Mouse (Mus musculus) lung, adult 2 months (tissue): ENCODE data around the gene Ppp1r12b.

ENCODE experiments used
- CTCF ChIP-seq: fragments of 200-500 bp; IDR thresholded peaks from 2 replicates; pipeline ENCODE4 v1.5.1; 2011; ENCODE audit warnings: mild to moderate bottlenecking, low read length, control low read depth; ENCODE audit not compliant: insufficient read depth
- POLR2A ChIP-seq: fragments of 200-500 bp; IDR thresholded peaks from 2 replicates; pipeline ENCODE4 v1.6.1; 2011; ENCODE audit warnings: low read depth, mild to moderate bottlenecking, control low read depth, low read length, borderline replicate concordance; ENCODE audit errors: extremely low read depth

DNA sequence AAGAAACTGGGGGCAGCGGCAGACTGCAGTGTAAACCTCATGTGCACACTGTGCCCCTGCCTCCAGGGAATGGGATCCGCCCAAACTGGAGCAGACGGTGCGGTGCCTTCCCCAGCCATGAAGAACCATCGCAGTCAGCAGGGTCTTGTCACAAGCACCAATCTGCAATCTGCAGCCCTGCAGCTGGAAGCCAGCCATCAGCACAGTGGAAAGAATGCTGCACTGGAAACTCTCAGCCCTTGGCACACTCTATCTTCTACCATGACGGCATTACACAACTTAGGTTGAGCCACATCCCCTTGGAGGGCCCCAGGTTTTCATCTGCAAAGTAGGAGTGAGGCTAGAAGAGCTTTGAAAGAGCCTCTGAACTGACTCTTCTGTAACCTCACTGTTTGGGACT lies 139.1 kb downstream of the Ppp1r12b start:
- no peak for TF ChIP-seq CTCF
- TF ChIP-seq POLR2A, result no peak
